Mouse (Mus musculus): ENCODE measurements around the gene Rock2. TPM values are rescaled to one million over a fixed set of nuclear protein-coding genes. Genes with fewer than 3 reads are reported as not detected.

The Rock2 gene
- polyA plus RNA-seq, 1 experiment from 2014 or later: 23.2 TPM

DNA sequence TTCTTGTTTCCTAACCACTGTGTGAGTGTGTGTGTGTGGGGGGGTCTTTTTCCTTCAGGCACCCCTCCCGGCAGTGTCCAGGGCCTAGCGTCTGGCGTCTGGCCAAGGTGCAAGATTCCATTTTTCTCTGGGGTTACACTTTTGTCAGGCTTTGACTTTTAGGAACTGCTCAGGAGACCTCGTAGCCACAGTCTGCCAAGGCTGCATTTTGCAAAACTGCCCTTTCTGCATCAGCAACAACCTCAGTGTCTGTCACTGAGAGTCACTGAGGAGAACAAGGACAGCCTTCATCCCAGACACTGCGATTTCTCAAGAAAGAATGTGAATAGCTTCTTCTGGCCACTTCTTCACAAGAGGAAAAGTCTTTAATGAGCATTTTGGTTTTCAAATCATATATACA lies 17.6 kb upstream of the Rock2 start:
- ATAC-seq (ENCODE audit: insufficient read depth): peak; percentile 45; the same call in 1 of the 2 replicates
- H3K4me3 ChIP-seq (ENCODE audit: low read depth, low read length): no peak overlapping the region
- H3K27ac ChIP-seq (ENCODE audit: low read depth): peak overlapping the region; percentile 80
- peaks cover 41% of the 10 kb centered on the region for H3K4me1 ChIP-seq (ENCODE audit: insufficient read depth)
- no peaks in the 10 kb centered on the region for H3K9me3 ChIP-seq (ENCODE audit: low read depth, low read length)
- H3K4me2 ChIP-seq: no peak overlapping the region; the same call in 1 of the 2 replicates
- 24% methylated on average over 5 of the region's 5 CpGs for WGBS
- no peak for TF ChIP-seq CTCF (IDR thresholded peaks at IDR 0.05; ENCODE audit: low read depth)
- H3K36me3 ChIP-seq (ENCODE audit: insufficient read depth): no peaks in the 10 kb centered on the region
- H3K9ac ChIP-seq: no peak overlapping the region
- peak; percentile 75 for DNase-seq
- H3K27me3 ChIP-seq (ENCODE audit: insufficient read depth, low read length): no peaks in the 10 kb centered on the region

- WGBS: 18% methylated on average over 1 of the region's 1 CpGs
Observed at GRCm38 (mm10) chr12:16877679-16878078, 17.0 kb upstream of the Rock2 start.

DNA sequence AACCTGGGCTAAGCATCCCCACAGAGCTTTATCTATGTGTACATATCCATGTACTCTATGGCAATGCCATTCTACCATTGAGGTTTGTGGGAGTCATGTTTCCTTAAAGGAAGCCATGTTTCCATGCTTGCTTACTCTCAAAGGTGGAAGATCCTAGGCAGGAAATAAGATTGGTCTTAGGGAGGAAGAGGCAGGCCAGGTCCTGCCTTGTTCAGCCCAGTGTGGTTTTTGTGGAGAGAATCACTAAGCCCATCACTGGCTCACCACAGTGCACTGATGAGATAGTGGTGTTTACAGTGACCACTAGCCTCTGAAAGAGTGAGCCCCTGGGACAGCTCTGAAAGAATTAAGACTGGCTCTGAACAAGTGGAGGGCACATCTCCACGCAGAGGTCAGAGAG lies 15.3 kb upstream of the Rock2 start:
- H3K27me3 ChIP-seq (ENCODE audit: insufficient read depth, low read length): no peaks in the 10 kb centered on the region
- peaks cover 28% of the 10 kb centered on the region for H3K4me1 ChIP-seq (ENCODE audit: insufficient read depth)
- ATAC-seq (ENCODE audit: insufficient read depth): no peak
- H3K27ac ChIP-seq (ENCODE audit: low read depth): no peak overlapping the region
- DNase-seq: no peak
- no peak overlapping the region for H3K4me2 ChIP-seq
- H3K36me3 ChIP-seq (ENCODE audit: insufficient read depth): no peaks in the 10 kb centered on the region
- no peak for TF ChIP-seq CTCF (IDR thresholded peaks at IDR 0.05; ENCODE audit: low read depth)
- H3K9ac ChIP-seq: no peak overlapping the region
- WGBS: 67% methylated on average over 1 of the region's 1 CpGs
- H3K9me3 ChIP-seq (ENCODE audit: low read depth, low read length): no peaks in the 10 kb centered on the region
- H3K4me3 ChIP-seq (ENCODE audit: low read depth, low read length): no peak overlapping the region

More at GRCm38 (mm10) chr12:16877679-16878078, 17.0 kb upstream of the Rock2 start:
- no peak for DNase-seq
- H3K27me3 ChIP-seq (ENCODE audit: insufficient read depth, low read length): no peaks in the 10 kb centered on the region
- H3K27ac ChIP-seq (ENCODE audit: low read depth): peak overlapping the region; percentile 80; the same call in 1 of the 2 replicates
- H3K9ac ChIP-seq: no peak overlapping the region
- no peaks in the 10 kb centered on the region for H3K36me3 ChIP-seq (ENCODE audit: insufficient read depth)
- no peak overlapping the region for H3K4me2 ChIP-seq
- no peak for TF ChIP-seq CTCF (IDR thresholded peaks at IDR 0.05; ENCODE audit: low read depth)
- peaks cover 41% of the 10 kb centered on the region for H3K4me1 ChIP-seq (ENCODE audit: insufficient read depth)
- no peaks in the 10 kb centered on the region for H3K9me3 ChIP-seq (ENCODE audit: low read depth, low read length)
- ATAC-seq (ENCODE audit: insufficient read depth): no peak
- H3K4me3 ChIP-seq (ENCODE audit: low read depth, low read length): no peak overlapping the region

DNA sequence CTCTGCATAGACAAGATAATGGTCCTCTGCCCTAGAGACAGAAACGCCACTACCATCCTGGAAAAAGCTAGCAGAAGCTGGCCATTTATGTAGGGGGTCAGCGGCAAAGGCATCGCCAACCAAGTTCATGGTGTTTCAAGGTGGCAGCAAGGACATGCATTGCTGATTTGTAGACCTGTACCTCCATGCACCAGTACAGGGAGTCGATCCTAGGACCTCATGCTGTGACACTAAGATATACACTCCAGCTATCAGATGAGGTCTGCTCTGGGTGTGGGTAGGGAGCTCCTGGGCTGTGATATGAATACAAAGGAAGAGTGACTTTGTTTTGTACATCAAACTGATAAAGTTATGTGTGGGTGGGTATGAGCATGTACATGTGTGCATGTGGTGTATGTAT lies 14.6 kb upstream of the Rock2 start:
- H3K27ac ChIP-seq (ENCODE audit: low read depth): no peak overlapping the region
- WGBS: 82% methylated on average over 4 of the region's 4 CpGs
- no peak overlapping the region for H3K4me3 ChIP-seq (ENCODE audit: low read depth, low read length)
- DNase-seq (no peak), ATAC-seq (ENCODE audit: insufficient read depth) (no peak)
- no peaks in the 10 kb centered on the region for H3K36me3 ChIP-seq (ENCODE audit: insufficient read depth)
- no peak overlapping the region for H3K4me2 ChIP-seq
- H3K27me3 ChIP-seq (ENCODE audit: insufficient read depth, low read length): no peaks in the 10 kb centered on the region
- no peak overlapping the region for H3K9ac ChIP-seq
- no peaks in the 10 kb centered on the region for H3K9me3 ChIP-seq (ENCODE audit: low read depth, low read length)
- no peak for TF ChIP-seq CTCF (IDR thresholded peaks at IDR 0.05; ENCODE audit: low read depth)
- peaks cover 21% of the 10 kb centered on the region for H3K4me1 ChIP-seq (ENCODE audit: insufficient read depth)

DNA sequence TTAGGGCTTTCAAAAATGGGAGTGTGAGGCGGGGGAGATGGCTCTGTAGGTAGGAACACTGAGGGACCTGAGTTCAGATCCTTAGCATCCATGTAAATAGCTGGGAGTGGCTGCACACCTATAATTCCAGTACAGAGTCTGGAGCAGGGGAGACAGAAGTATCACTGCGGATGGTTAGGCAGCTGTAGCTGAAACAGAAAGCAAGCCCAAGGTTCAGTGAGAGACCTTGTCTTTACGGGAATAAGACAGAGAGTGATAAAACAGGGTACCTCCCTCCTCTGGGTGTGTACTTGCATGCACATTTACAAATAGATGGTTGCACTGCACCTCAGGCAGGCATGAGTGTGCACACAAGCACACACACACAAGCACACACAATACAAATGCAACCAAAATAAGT lies 12.3 kb upstream of the Rock2 start:
- Histone ChIP-seq H3K27me3 (ENCODE audit: insufficient read depth, low read length) (no peaks in the 10 kb centered on the region), H3K4me2 (no peak overlapping the region), H3K9me3 (ENCODE audit: low read depth, low read length) (no peaks in the 10 kb centered on the region), H3K27ac (ENCODE audit: low read depth) (no peak overlapping the region), H3K4me1 (ENCODE audit: insufficient read depth) (0 out of 2 replicates have a peak, but pooled peaks cover 4% of the 10 kb centered on the region), H3K9ac (no peak overlapping the region), H3K36me3 (ENCODE audit: insufficient read depth) (no peaks in the 10 kb centered on the region), H3K4me3 (ENCODE audit: low read depth, low read length) (no peak overlapping the region)
- no peak for TF ChIP-seq CTCF (IDR thresholded peaks at IDR 0.05; ENCODE audit: low read depth)
- 71% methylated on average over 3 of the region's 3 CpGs for WGBS
- no peak for DNase-seq
- no peak for ATAC-seq (ENCODE audit: insufficient read depth)

GRCm38 (mm10) chr12:16883111-16883510 lies 11.6 kb upstream of the Rock2 start:
- no peaks in the 10 kb centered on the region for H3K36me3 ChIP-seq (ENCODE audit: insufficient read depth)
- no peaks in the 10 kb centered on the region for H3K27me3 ChIP-seq (ENCODE audit: insufficient read depth, low read length)
- ATAC-seq (ENCODE audit: insufficient read depth) (no peak), DNase-seq (no peak)
- H3K27ac ChIP-seq (ENCODE audit: low read depth): no peak overlapping the region
- H3K4me3 ChIP-seq (ENCODE audit: low read depth, low read length): no peak overlapping the region
- no peak overlapping the region for H3K4me2 ChIP-seq
- 54% methylated on average over 7 of the region's 7 CpGs for WGBS
- no peak for TF ChIP-seq CTCF (IDR thresholded peaks at IDR 0.05; ENCODE audit: low read depth)
- no peaks in the 10 kb centered on the region for H3K9me3 ChIP-seq (ENCODE audit: low read depth, low read length)
- no peak overlapping the region for H3K9ac ChIP-seq
- H3K4me1 ChIP-seq (ENCODE audit: insufficient read depth): no peaks in the 10 kb centered on the region

- ATAC-seq (ENCODE audit: insufficient read depth) (no peak), DNase-seq (no peak)
- no peaks in the 10 kb centered on the region for H3K9me3 ChIP-seq (ENCODE audit: low read depth, low read length)
- no peak overlapping the region for H3K4me2 ChIP-seq
- no peak for TF ChIP-seq CTCF (IDR thresholded peaks at IDR 0.05; ENCODE audit: low read depth)
- no peaks in the 10 kb centered on the region for H3K27me3 ChIP-seq (ENCODE audit: insufficient read depth, low read length)
- 93% methylated on average over 4 of the region's 4 CpGs for WGBS
- H3K4me3 ChIP-seq (ENCODE audit: low read depth, low read length): no peak overlapping the region
- H3K27ac ChIP-seq (ENCODE audit: low read depth): no peak overlapping the region
- no peaks in the 10 kb centered on the region for H3K4me1 ChIP-seq (ENCODE audit: insufficient read depth)
- H3K36me3 ChIP-seq (ENCODE audit: insufficient read depth): no peaks in the 10 kb centered on the region
- H3K9ac ChIP-seq: no peak overlapping the region
Observed at GRCm38 (mm10) chr12:16884534-16884933, 10.2 kb upstream of the Rock2 start.

- no peak overlapping the region for H3K4me3 ChIP-seq (ENCODE audit: low read depth, low read length)
- no peak overlapping the region for H3K27ac ChIP-seq (ENCODE audit: low read depth)
- no peaks in the 10 kb centered on the region for H3K27me3 ChIP-seq (ENCODE audit: insufficient read depth, low read length)
- no peaks in the 10 kb centered on the region for H3K9me3 ChIP-seq (ENCODE audit: low read depth, low read length)
- no peaks in the 10 kb centered on the region for H3K4me1 ChIP-seq (ENCODE audit: insufficient read depth)
- WGBS: 84% methylated on average over 6 of the region's 6 CpGs
- no peak overlapping the region for H3K9ac ChIP-seq
- H3K36me3 ChIP-seq (ENCODE audit: insufficient read depth): no peaks in the 10 kb centered on the region
- DNase-seq (no peak), ATAC-seq (ENCODE audit: insufficient read depth) (no peak)
- no peak for TF ChIP-seq CTCF (IDR thresholded peaks at IDR 0.05; ENCODE audit: low read depth)
- no peak overlapping the region for H3K4me2 ChIP-seq
Observed at GRCm38 (mm10) chr12:16886354-16886753, 8.3 kb upstream of the Rock2 start.

Data from lung, embryonic 14.5 days (tissue).